Mouse (Mus musculus) retina, adult 2 months (tissue): ENCODE measurements at regions not wholly inside any gene's neighbourhood (a gene's known extent, or its start where the extent isn't known, plus 50 kb on each side); places are given as distances from the start of the nearest gene placed in this dataset.

Experiments
- DNase-seq: peaks from one replicate; pipeline ENCODE4 v3.0.0-alpha.2; 2012; ENCODE audit warnings: low read depth, low spot score

DNA sequence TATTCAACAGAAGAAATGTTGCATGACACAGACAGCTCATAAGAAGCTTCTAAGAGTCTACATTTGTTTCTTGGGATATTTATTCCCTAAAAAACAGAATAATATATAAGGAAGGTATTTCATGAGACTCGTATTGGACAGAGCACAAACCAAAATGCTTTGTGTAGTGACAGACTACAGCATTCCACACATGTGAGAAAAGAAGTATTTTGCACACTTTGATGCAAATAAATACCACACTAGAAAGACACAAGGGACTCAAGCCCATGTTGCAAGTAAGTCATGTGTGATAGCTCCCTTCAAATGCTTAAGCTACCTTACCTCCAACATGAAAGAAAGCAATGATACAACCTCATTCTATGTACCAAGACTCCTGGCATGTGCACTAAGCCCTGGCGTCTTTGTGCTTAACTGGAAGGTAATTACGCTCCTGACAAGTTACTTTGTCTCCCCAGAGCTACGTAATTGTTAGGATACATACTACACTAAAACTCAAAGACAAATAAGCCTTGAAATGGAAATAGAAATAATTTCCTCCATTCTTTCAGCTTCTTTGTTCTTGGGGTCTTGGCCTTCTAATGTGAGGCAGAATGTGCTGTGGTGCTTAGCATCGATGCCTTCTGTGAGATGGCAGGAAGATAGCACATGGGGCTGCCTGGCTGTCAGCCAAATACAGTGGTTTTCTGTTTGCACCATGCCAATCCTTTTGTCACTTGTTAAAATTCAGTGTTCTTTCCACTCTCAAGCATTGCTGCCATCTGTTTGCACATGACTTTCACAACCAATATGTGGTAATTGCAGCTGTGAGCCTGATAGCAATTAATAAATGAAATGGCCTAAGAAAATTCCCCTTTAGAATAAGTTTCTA, 1214.4 kb upstream of the Igfbp7 start:
- no peak for DNase-seq

DNA sequence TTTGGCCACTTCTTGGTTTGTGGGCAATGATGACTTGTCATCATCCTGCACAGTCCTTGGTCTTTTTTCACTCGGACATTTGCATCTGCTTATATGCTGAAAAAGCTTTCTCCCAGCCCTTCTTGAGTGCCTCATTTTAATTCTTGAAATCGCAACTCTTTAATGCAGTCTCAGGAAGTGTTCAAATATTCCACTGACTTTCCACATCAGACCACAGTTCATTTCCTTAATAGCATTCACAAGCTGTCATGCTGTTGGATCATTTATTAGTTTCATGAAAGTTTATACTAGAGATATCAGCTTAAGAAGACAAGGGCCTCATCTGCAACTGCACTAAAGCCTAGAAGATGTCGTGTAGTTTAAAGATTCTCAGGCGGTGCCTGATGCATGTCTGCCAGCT, 1200.5 kb upstream of the Igfbp7 start:
- no peak for DNase-seq

GRCm38 (mm10) chr5:78602599-78602998, 1194.8 kb upstream of the Igfbp7 start:
- no peak for DNase-seq

- DNase-seq: peak; percentile 8
These were observed 1177.0 kb upstream of the Igfbp7 start for GRCm38 (mm10) chr5:78584823-78585222.

DNA sequence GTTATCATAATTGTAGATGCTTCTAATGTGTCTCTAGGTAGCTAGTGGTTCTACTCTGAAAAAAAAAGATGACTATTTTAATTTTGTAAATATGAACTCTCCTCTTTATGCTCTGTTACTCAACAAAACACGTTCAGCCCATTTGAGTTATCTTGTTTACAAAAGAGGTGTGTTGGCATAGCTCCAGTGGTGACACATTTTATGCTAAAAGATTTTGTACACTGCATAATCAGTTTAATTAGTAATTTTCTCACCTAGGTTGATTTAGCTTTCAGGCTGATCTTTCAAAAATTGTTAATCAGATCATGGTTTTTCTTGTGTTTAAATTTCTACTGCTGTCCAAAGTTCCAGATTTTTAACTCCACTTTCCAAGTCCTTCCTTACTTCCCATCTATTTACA, 1149.1 kb upstream of the Igfbp7 start:
- DNase-seq: no peak

DNA sequence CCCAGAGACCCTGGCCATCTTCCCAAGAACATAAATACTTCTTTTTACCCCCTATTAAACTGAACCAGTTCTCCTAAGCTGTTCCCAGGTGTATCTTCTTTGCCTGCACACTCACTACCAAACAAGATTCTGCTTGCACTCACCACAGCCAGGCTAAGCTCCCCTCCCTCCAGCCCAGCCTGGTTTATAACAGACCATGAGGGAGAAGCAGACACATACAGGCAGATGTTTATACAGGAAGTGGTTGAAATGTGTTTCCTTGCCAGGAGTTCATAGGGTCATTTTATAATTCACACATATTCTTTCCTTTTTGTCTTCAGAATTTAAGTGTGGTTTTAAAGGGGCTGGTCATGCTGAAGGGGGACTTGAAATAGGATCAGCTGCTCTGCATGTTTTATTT, 1127.5 kb upstream of the Igfbp7 start:
- no peak for DNase-seq
